Mouse (Mus musculus) E14TG2a.4 (cell line): ENCODE measurements around the gene Dnajb14.
"Not testable (repeated sequence)": the region's sequence is repeated elsewhere in the genome, so short reads cannot be mapped to it uniquely, and the experiment has no call there.

Experiments
- H3K27me3 ChIP-seq: 2 replicates; pipeline ENCODE4 v1.6.1; 2014; ENCODE audit warnings: low read length, control low read depth; ENCODE audit not compliant: insufficient read depth
- H3K36me3 ChIP-seq: 2 replicates; pipeline ENCODE4 v1.6.1; 2014; ENCODE audit warnings: low read length, control low read depth; ENCODE audit not compliant: insufficient read depth
- H3K4me1 ChIP-seq: replicated peaks from 2 replicates; pipeline ENCODE4 v1.6.1; 2014; ENCODE audit warnings: low read depth, low read length, control low read depth
- H3K4me3 ChIP-seq: replicated peaks from 2 replicates; pipeline ENCODE4 v1.5.1; 2014; ENCODE audit warnings: mild to moderate bottlenecking, low read length
- H3K9me3 ChIP-seq: 2 replicates; pipeline ENCODE4 v1.6.1; 2014; ENCODE audit warnings: low read length, control low read depth
- CTCF ChIP-seq: conservative IDR thresholded peaks from 2 replicates; pipeline ENCODE4 v1.5.1; 2014; ENCODE audit warnings: low read length
- NANOG ChIP-seq: IDR thresholded peaks from 2 replicates; pipeline ENCODE4 v1.6.1; 2014; ENCODE audit warnings: borderline replicate concordance, low read length, mixed read lengths
- POU5F1 ChIP-seq: IDR thresholded peaks from 2 replicates; pipeline ENCODE4 v1.6.1; 2014; ENCODE audit warnings: low read length, borderline replicate concordance

Gene Dnajb14

DNA sequence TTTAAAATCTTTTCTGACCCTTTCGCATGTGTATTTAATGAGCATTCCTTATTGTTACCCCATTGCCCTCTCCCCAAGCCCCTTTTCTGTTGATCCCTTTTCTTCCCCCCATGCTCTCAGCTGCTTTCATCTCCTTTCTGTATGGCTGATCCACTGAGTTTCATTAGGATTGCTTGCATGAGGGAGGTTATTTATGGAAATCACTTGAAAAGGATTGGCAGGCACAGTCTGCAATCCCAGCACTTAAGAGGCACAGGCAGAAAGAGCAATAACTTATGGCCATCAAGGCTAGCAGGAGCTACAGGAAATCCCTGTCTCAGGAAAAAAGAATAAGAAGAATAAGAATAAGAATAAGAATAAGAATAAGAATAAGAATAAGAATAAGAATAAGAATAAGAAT lies 30.9 kb upstream of the Dnajb14 start:
- H3K9me3 ChIP-seq: no peaks in the 10 kb centered on the region
- no peaks in the 10 kb centered on the region for H3K36me3 ChIP-seq
- H3K27me3 ChIP-seq: no peaks in the 10 kb centered on the region
- no peak overlapping the region for H3K4me3 ChIP-seq
- H3K4me1 ChIP-seq: peaks cover 43% of the 10 kb centered on the region
- TF ChIP-seq CTCF: no peak
- TF ChIP-seq POU5F1: no peak

DNA sequence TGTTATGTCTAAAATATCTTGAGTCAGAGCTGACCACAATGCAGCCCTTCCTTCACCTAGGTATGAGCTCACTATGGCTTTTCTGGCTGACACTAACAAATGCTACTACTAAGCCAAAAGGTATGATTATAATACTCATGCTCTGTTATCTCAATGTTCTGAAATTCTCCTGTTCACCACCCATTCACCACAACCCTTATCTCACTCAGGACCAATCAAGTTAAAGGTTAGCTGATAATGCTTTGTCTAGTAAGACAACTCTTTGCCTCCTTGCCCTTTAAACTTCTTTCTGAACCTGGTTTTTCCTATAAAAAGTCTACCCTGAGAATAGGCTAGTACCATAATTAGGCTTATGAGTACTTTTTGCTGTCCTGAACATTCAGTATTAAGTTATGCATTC lies 29.3 kb upstream of the Dnajb14 start:
- Histone ChIP-seq H3K27me3 (no peaks in the 10 kb centered on the region), H3K4me1 (peaks cover 38% of the 10 kb centered on the region), H3K4me3 (no peak overlapping the region), H3K9me3 (peaks cover 4% of the 10 kb centered on the region), H3K36me3 (peaks cover 4% of the 10 kb centered on the region)
- no peak for TF ChIP-seq CTCF
- no peak for TF ChIP-seq NANOG
- no peak for TF ChIP-seq POU5F1

DNA sequence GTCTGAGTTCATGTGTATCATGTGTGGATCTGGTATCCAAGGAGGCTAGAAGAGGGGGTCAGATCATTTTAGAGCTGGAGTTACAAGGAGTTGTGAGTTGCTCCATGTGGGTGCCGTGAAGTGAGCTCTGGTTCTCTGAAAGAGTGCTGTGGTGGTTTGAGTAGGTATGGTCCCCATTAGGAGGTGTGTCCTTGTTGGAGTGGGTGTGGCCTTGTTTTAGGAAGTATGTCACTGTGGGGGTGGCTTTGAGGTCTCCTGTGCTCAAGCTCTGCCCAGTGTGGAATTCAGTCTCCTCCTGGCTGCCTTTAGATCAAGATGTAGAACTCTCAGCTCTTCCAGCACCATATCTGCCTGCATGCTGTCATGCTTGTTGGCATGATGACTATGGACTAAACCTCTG lies 24.5 kb upstream of the Dnajb14 start:
- Histone ChIP-seq H3K27me3 (no peaks in the 10 kb centered on the region), H3K9me3 (peaks cover 6% of the 10 kb centered on the region), H3K36me3 (peaks cover 6% of the 10 kb centered on the region), H3K4me3 (no peak overlapping the region), H3K4me1 (peaks cover 52% of the 10 kb centered on the region)
- no peak for TF ChIP-seq NANOG
- TF ChIP-seq CTCF: no peak
- no peak for TF ChIP-seq POU5F1

DNA sequence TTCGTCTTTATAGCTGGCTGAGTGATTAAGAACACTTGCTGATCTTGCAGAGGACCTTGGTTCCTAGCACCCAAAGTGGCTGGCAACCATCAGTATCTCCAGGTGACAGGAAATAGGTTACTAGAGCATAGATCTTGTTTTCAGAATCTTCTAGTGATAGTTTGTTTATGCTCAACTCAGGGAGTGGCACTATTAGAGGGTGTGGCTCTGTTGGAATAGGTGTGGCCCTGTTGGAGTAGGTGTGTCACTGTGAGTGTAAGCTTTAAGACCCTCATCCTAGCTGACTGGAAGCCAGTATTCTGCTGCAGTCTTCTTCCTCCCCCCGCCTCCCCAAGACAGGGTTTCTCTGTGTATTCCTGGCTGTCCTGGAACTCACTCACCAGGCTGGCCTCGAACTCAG lies 23.2 kb upstream of the Dnajb14 start:
- TF ChIP-seq CTCF: no peak
- TF ChIP-seq NANOG: no peak
- no peak for TF ChIP-seq POU5F1
- no peaks in the 10 kb centered on the region for H3K27me3 ChIP-seq
- peaks cover 6% of the 10 kb centered on the region for H3K9me3 ChIP-seq
- peaks cover 59% of the 10 kb centered on the region for H3K4me1 ChIP-seq
- no peak overlapping the region for H3K4me3 ChIP-seq
- peaks cover 6% of the 10 kb centered on the region for H3K36me3 ChIP-seq

DNA sequence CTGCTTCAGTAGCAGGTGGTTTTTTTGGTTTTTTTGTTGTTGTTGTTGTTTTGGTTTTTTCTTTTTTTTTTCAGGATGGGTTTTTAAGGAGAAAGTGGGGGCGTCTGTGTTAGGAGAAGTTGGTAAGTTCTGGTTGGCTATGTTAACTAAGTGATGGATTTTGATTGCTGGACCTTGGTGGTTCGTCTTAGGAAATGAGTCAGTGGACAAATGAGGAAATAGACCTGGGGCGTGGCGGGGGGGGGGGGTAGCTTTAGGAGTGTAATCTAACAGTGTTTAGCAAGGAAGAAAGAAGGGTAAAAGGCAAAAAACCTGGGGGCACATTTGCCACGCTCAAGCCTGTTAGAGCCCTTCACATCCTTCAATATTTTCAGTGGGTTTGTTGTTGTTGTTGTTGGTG lies 20.9 kb upstream of the Dnajb14 start:
- Histone ChIP-seq H3K9me3 (peaks cover 6% of the 10 kb centered on the region), H3K27me3 (no peaks in the 10 kb centered on the region), H3K4me3 (no peak overlapping the region), H3K36me3 (peaks cover 6% of the 10 kb centered on the region), H3K4me1 (peaks cover 74% of the 10 kb centered on the region)
- TF ChIP-seq NANOG: no peak
- no peak for TF ChIP-seq CTCF
- no peak for TF ChIP-seq POU5F1

DNA sequence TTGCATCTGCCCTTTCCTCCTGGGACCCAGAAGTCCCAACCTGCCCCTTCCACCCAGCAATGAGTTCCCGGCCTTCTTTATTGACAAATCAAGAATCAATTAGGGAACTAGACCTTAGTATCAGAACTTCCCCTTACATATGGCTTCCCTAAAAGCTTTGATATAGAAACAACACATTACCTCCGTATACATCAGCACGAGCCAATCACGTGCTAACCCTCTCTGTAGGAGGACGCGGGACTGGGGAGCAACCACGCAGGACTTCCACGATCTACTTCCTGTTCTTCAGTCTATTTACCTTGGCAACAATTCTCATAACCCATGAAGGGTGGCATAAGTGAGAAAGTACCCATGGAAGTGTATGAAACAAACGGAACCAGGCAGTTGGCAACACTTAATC lies 19.1 kb upstream of the Dnajb14 start:
- TF ChIP-seq POU5F1 (no peak), NANOG (no peak), CTCF (no peak)
- Histone ChIP-seq H3K4me3 (peak overlapping the region; percentile 49), H3K36me3 (peaks cover under 1% of the 10 kb centered on the region; the same call in 1 of the 2 replicates)

DNA sequence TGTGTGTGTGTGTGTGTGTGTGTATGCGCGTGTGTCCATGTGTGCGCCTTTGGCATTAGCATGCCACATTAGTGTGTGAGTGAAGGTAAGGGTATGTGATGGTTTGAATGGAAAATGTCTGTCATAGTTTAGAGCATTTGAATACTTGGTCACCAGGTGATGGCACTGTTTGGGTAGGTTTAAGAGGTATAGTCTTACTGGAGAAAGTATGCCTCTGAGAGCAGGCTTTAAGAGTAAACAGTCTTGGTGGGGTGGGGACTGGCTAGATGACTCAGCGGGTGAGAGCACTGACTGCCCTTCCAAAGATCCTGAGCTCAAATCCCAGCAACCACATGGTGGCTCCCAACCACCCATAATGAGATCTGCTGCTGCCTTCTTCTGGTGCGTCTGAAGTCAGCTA lies 17.8 kb upstream of the Dnajb14 start:
- no peak for TF ChIP-seq POU5F1
- TF ChIP-seq CTCF: no peak
- no peak for TF ChIP-seq NANOG
- Histone ChIP-seq H3K27me3 (no peaks in the 10 kb centered on the region), H3K9me3 (peaks cover 9% of the 10 kb centered on the region), H3K4me3 (no peak overlapping the region), H3K4me1 (peaks cover 56% of the 10 kb centered on the region), H3K36me3 (no peaks in the 10 kb centered on the region)

More for the DNA sequence above, 19.1 kb upstream of the Dnajb14 start:
- H3K27me3 ChIP-seq: no peaks in the 10 kb centered on the region
- H3K4me1 ChIP-seq: peaks cover 67% of the 10 kb centered on the region
- peaks cover 9% of the 10 kb centered on the region for H3K9me3 ChIP-seq

DNA sequence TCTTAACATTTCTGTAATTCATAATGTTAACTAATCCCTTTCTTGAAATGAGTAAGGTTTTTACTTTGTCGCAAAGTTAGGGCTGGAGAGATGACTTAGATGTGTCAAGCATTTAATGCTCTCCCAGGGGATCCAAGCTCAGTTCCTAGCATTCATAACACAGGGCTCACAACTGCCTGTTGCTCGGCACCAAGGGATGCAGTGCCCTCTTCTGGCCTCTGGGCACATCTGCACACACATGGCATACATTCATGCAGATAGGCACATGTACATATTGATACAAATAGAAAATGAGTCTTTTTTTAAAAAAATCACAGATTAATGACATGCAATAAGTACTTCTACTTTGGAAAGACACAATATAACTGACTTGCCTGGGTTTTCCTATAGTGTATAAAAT lies 16.3 kb upstream of the Dnajb14 start:
- H3K4me1 ChIP-seq: peaks cover 45% of the 10 kb centered on the region
- no peaks in the 10 kb centered on the region for H3K36me3 ChIP-seq
- no peak for TF ChIP-seq NANOG
- peak; percentile 69 for TF ChIP-seq CTCF
- H3K9me3 ChIP-seq: peaks cover 9% of the 10 kb centered on the region
- H3K4me3 ChIP-seq: no peak overlapping the region
- H3K27me3 ChIP-seq: no peaks in the 10 kb centered on the region

DNA sequence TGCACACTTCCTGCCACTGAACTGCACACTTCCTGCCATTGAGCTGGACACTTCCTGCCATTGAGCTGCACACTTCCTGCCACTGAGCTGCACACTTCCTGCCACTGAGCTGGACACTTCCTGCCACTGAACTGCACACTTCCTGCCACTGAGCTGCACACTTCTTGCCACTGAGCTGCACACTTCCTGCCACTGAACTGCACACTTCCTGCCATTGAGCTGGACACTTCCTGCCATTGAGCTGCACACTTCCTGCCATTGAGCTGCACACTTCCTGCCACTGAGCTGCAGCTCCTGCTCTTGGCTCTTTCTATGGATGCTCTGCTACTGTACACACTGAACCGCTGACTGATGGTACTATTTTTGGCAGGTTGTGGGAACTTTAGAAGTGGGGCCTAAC lies 14.5 kb upstream of the Dnajb14 start:
- not testable (repeated sequence) for H3K27me3 ChIP-seq, H3K4me3 ChIP-seq, H3K36me3 ChIP-seq, H3K9me3 ChIP-seq
- H3K4me1 ChIP-seq: peaks cover 28% of the 10 kb centered on the region

DNA sequence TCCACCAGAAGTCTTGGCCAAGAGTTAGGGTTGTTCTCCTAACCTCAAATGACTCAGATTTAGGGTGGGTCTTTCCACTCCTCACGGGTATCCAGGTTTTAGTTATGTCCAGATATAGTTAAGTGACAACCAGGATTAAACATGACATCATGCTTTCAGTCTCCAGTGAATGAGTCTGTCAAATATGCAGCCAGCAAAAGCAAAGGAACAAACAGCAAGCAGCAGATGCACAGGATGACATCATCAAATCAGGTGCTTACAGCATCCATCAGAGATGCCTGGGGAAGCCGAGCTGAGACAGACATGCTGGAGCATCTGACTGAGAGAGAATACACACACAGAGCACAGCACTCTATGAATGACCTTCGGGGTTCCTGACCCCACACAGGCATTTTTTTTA lies 12.1 kb upstream of the Dnajb14 start:
- H3K27me3 ChIP-seq: no peaks in the 10 kb centered on the region
- H3K36me3 ChIP-seq: no peaks in the 10 kb centered on the region
- TF ChIP-seq CTCF (no peak), POU5F1 (no peak), NANOG (no peak)
- H3K4me1 ChIP-seq: peaks cover 12% of the 10 kb centered on the region
- H3K4me3 ChIP-seq: no peak overlapping the region
- H3K9me3 ChIP-seq: peaks cover 9% of the 10 kb centered on the region
